Mouse (Mus musculus) lung, embryonic 16.5 days (tissue): ENCODE data around the gene Cdnf. TPM values are rescaled to one million over a fixed set of nuclear protein-coding genes. Genes with fewer than 3 reads are reported as not detected.

Source experiments
- ATAC-seq: fragments of 200-750 bp; cut with Nextera tagmentation; 2 replicates; pipeline ENCODE4 v1.8.0; 2017; ENCODE audit warnings: low read depth, mild to moderate bottlenecking, moderate library complexity
- H3K27ac ChIP-seq: fragments of 300-500 bp; sonication (generic); 2 replicates; pipeline ENCODE4 v1.5.1; 2014; ENCODE audit warnings: mild to moderate bottlenecking, control low read depth, low read length
- H3K27me3 ChIP-seq: fragments of 300-500 bp; sonication (generic); 2 replicates; pipeline ENCODE4 v1.6.1; 2014; ENCODE audit warnings: low read depth, low read length, mixed read lengths; ENCODE audit not compliant: control insufficient read depth, insufficient read depth
- H3K36me3 ChIP-seq: fragments of 300-500 bp; sonication (generic); 2 replicates; pipeline ENCODE4 v1.6.1; 2014; ENCODE audit warnings: low read length; ENCODE audit not compliant: control insufficient read depth, insufficient read depth
- H3K4me1 ChIP-seq: fragments of 300-500 bp; sonication (generic); replicated peaks from 2 replicates; pipeline ENCODE4 v1.6.1; 2014; ENCODE audit warnings: low read length, mixed read lengths; ENCODE audit not compliant: control insufficient read depth, insufficient read depth
- H3K4me2 ChIP-seq: fragments of 300-500 bp; sonication (generic); 2 replicates; pipeline ENCODE4 v1.6.1; 2014; ENCODE audit warnings: low read depth, low read length, control low read depth
- H3K4me3 ChIP-seq: fragments of 300-500 bp; sonication (generic); 2 replicates; pipeline ENCODE4 v1.5.1; 2014; ENCODE audit warnings: mild to moderate bottlenecking, low read length, control low read depth
- H3K9ac ChIP-seq: fragments of 300-500 bp; sonication (generic); 2 replicates; pipeline ENCODE4 v1.6.1; 2014; ENCODE audit warnings: low read length, control low read depth
- H3K9me3 ChIP-seq: fragments of 300-500 bp; sonication (generic); 2 replicates; pipeline ENCODE4 v1.6.1; 2016; ENCODE audit warnings: low read length; ENCODE audit not compliant: control insufficient read depth
- WGBS: fragments of 180-500 bp; shearing (Covaris S2); extraction: QIAGEN DNeasy Blood & Tissue Kit; methylation state at CpG from one replicate; pipeline ENCODE4 v1.1.7; 2014; 5-methylcytosine and 5-hydroxymethylcytosine counted together
- polyA plus RNA-seq: library from polyadenylated mRNA; unstranded; fragments of >200 nt; fragmentation: Nextera tagmentation; extraction: Ambion mirVana; gene quantifications from 2 replicates; pipeline ENCODE4 v1.2.1, GENCODE M21; 2015

Cdnf gene
- polyA plus RNA-seq: 0.18 and 0.25 TPM in 2 replicates

GRCm38 (mm10) chr2:3512552-3513454 is at the start of gene Cdnf, which contains the start of the genes Gm45902 and Hspa14:
Cdnf (plus strand) TSS chr2:3513030.
Gm45902 (minus strand) TSS chr2:3512790.
Hspa14 (minus strand) TSS chr2:3512814.
- Histone ChIP-seq H3K4me2 (peak within 1 kb of the TSS; percentile 86), H3K27ac (peak within 1 kb of the TSS; percentile 73), H3K27me3 (no peaks in the 10 kb centered on the region), H3K36me3 (peaks cover 16% of the 10 kb centered on the region), H3K4me1 (peaks cover 13% of the 10 kb centered on the region), H3K9me3 (no peaks in the 10 kb centered on the region), H3K4me3 (peak within 1 kb of the TSS; percentile 89), H3K9ac (peak within 1 kb of the TSS; percentile 91)
- under 1% methylated on average over 58 of the region's 60 CpGs for WGBS
- peak; percentile 100 for ATAC-seq

GRCm38 (mm10) chr2:3473891-3474290 is 38.9 kb upstream of the Cdnf start:
- peak overlapping the region; percentile 94 for H3K27ac ChIP-seq
- no peaks in the 10 kb centered on the region for H3K27me3 ChIP-seq
- peak overlapping the region; percentile 95 for H3K4me3 ChIP-seq
- peaks cover 7% of the 10 kb centered on the region; the same call in 1 of the 2 replicates for H3K4me1 ChIP-seq
- H3K9ac ChIP-seq: peak overlapping the region; percentile 89
- ATAC-seq: no peak
- H3K36me3 ChIP-seq: no peaks in the 10 kb centered on the region
- no peaks in the 10 kb centered on the region for H3K9me3 ChIP-seq
- WGBS: under 1% methylated on average over 12 of the region's 12 CpGs
- peak overlapping the region; percentile 79 for H3K4me2 ChIP-seq

- Histone ChIP-seq H3K27ac (peak overlapping the region; percentile 94), H3K27me3 (no peaks in the 10 kb centered on the region), H3K36me3 (no peaks in the 10 kb centered on the region), H3K4me1 (peaks cover 7% of the 10 kb centered on the region; the same call in 1 of the 2 replicates), H3K9ac (peak overlapping the region; percentile 89), H3K9me3 (no peaks in the 10 kb centered on the region), H3K4me3 (peak overlapping the region; percentile 95), H3K4me2 (peak overlapping the region; percentile 79)
- peak; percentile 66 for ATAC-seq
- under 1% methylated on average over 41 of the region's 46 CpGs for WGBS
Observed at GRCm38 (mm10) chr2:3474361-3474805, 38.4 kb upstream of the Cdnf start.

GRCm38 (mm10) chr2:3474861-3475283 is 38.0 kb upstream of the Cdnf start, which contains the start of gene Suv39h2:
Suv39h2 (minus strand) TSS chr2:3475031.
- peaks cover 7% of the 10 kb centered on the region; the same call in 1 of the 2 replicates for H3K4me1 ChIP-seq
- under 1% methylated on average over 42 of the region's 42 CpGs for WGBS
- peak within 1 kb of the TSS; percentile 79 for H3K4me2 ChIP-seq
- H3K9me3 ChIP-seq: no peaks in the 10 kb centered on the region
- peak; percentile 99 for ATAC-seq
- H3K36me3 ChIP-seq: no peaks in the 10 kb centered on the region
- H3K9ac ChIP-seq: peak within 1 kb of the TSS; percentile 89
- peak within 1 kb of the TSS; percentile 94 for H3K27ac ChIP-seq
- H3K4me3 ChIP-seq: peak within 1 kb of the TSS; percentile 95
- H3K27me3 ChIP-seq: no peaks in the 10 kb centered on the region

- H3K9me3 ChIP-seq: no peaks in the 10 kb centered on the region
- no peak overlapping the region for H3K27ac ChIP-seq
- H3K27me3 ChIP-seq: no peaks in the 10 kb centered on the region
- peaks cover 7% of the 10 kb centered on the region; the same call in 1 of the 2 replicates for H3K4me1 ChIP-seq
- H3K4me3 ChIP-seq: no peak overlapping the region
- H3K36me3 ChIP-seq: no peaks in the 10 kb centered on the region
- no peak overlapping the region for H3K9ac ChIP-seq
- WGBS: 53% methylated on average over 3 of the region's 3 CpGs
- ATAC-seq: no peak
- H3K4me2 ChIP-seq: peak overlapping the region; percentile 62; the same call in 1 of the 2 replicates
Observed at GRCm38 (mm10) chr2:3475746-3476251, 37.0 kb upstream of the Cdnf start.

GRCm38 (mm10) chr2:3480239-3480638 is 32.6 kb upstream of the Cdnf start:
- H3K4me3 ChIP-seq: no peak overlapping the region
- ATAC-seq: no peak
- no peaks in the 10 kb centered on the region for H3K4me1 ChIP-seq
- no peaks in the 10 kb centered on the region for H3K27me3 ChIP-seq
- H3K36me3 ChIP-seq: no peaks in the 10 kb centered on the region
- no peak overlapping the region for H3K27ac ChIP-seq
- H3K4me2 ChIP-seq: no peak overlapping the region
- 78% methylated on average over 3 of the region's 3 CpGs for WGBS
- no peak overlapping the region for H3K9ac ChIP-seq
- no peaks in the 10 kb centered on the region for H3K9me3 ChIP-seq

- H3K9ac ChIP-seq: no peak overlapping the region
- H3K4me3 ChIP-seq: no peak overlapping the region
- no peak overlapping the region for H3K27ac ChIP-seq
- ATAC-seq: no peak
- 83% methylated on average over 3 of the region's 3 CpGs for WGBS
- H3K9me3 ChIP-seq: no peaks in the 10 kb centered on the region
- H3K36me3 ChIP-seq: peaks cover 33% of the 10 kb centered on the region
- H3K27me3 ChIP-seq: no peaks in the 10 kb centered on the region
- H3K4me1 ChIP-seq: no peaks in the 10 kb centered on the region
- H3K4me2 ChIP-seq: no peak overlapping the region
Observed at GRCm38 (mm10) chr2:3489816-3490215, 23.0 kb upstream of the Cdnf start.

- H3K36me3 ChIP-seq: peaks cover 47% of the 10 kb centered on the region
- 83% methylated on average over 3 of the region's 3 CpGs for WGBS
- H3K4me1 ChIP-seq: no peaks in the 10 kb centered on the region
- H3K27me3 ChIP-seq: no peaks in the 10 kb centered on the region
- H3K9me3 ChIP-seq: no peaks in the 10 kb centered on the region
- H3K27ac ChIP-seq: no peak overlapping the region
- H3K9ac ChIP-seq: no peak overlapping the region
- H3K4me3 ChIP-seq: no peak overlapping the region
- H3K4me2 ChIP-seq: no peak overlapping the region
- ATAC-seq: no peak
Observed at GRCm38 (mm10) chr2:3493833-3494409, 18.9 kb upstream of the Cdnf start.

GRCm38 (mm10) chr2:3499543-3499942 is 13.3 kb upstream of the Cdnf start:
- Histone ChIP-seq H3K27ac (no peak overlapping the region), H3K27me3 (no peaks in the 10 kb centered on the region), H3K4me2 (no peak overlapping the region), H3K9me3 (no peaks in the 10 kb centered on the region), H3K9ac (no peak overlapping the region), H3K4me1 (no peaks in the 10 kb centered on the region), H3K4me3 (no peak overlapping the region), H3K36me3 (peaks cover 35% of the 10 kb centered on the region)
- 89% methylated on average over 6 of the region's 6 CpGs for WGBS
- ATAC-seq: no peak
